Mouse (Mus musculus) heart, adult 10 weeks (tissue): ENCODE data around the gene Actr3b. TPM values are rescaled to one million over a fixed set of nuclear protein-coding genes. Genes with fewer than 3 reads are reported as not detected.

ENCODE experiments used
- polyA plus RNA-seq: library from polyadenylated mRNA; stranded (reverse); fragments of 350-450 nt; fragmentation: Illumina TruSeq; extraction: RNeasy Lipid Tissue Mini Kit (QIAGEN cat#74804); gene quantifications from one replicate; pipeline ENCODE4 v1.2.3, GENCODE M21; 2014; ENCODE audit warnings: low read depth, low replicate concordance

Actr3b gene
- polyA plus RNA-seq: 57.0 TPM

GRCm38 (mm10) chr5:25759460-25760409 is at the start of gene Actr3b:
TSS of gene Actr3b (plus strand) at chr5:25759997.

Other genes with a start within 250 kb of the Actr3b start
- 0.24 TPM for gene Cct8l1, start 243.9 kb upstream of the Actr3b start, polyA plus RNA-seq
- 5.9 TPM for gene Xrcc2, start 54.2 kb upstream of the Actr3b start, polyA plus RNA-seq
- gene Gm21663, start 182.4 kb downstream of the Actr3b start, polyA plus RNA-seq: not detected
- gene Gm21671, start 194.4 kb downstream of the Actr3b start, polyA plus RNA-seq: not detected
- gene Gm21680, start 212.7 kb downstream of the Actr3b start, polyA plus RNA-seq: not detected
- not detected for gene Gm21698, start 228.7 kb downstream of the Actr3b start, polyA plus RNA-seq
- not detected for gene Gm1979, start 244.8 kb downstream of the Actr3b start, polyA plus RNA-seq